8 mouse cellular contexts compared by ENCODE assay signal in genomic region chr7:80387633-80388543, GRCm38 (mm10). TPM values are rescaled to one million over a fixed set of nuclear protein-coding genes. Genes with fewer than 3 reads are reported as not detected.
A peak's percentile ranks its signal among the peaks of the same experiment; 100 is the strongest.
DNase-seq lines count a peak whose midpoint lies in the region; ATAC-seq lines count a peak whose summit lies in the region.

Gene Fes (minus strand): TSS chr7:80387946.

- ATAC-seq in forebrain, embryonic 16.5 days, result 0 out of 2 replicates have a peak, but pooled peaks have one; percentile 10
- ATAC-seq in hematopoietic stem cell, adult 5-6 weeks (replicated peaks in 1 of 2; ENCODE audit: insufficient read depth in 1 of 2, low FRiP score in 2 of 2, low TSS enrichment in 1 of 2, low read depth in 1 of 2, poor library complexity in 2 of 2, severe bottlenecking in 2 of 2), result peak; percentile 55 to 59
- ATAC-seq in limb, embryonic 12.5 days (ENCODE audit: insufficient number of reproducible peaks, insufficient read depth, low FRiP score, low TSS enrichment, low read depth), result 0 out of 2 replicates have a peak, but pooled peaks have one; percentile 29
- ATAC-seq in midbrain, embryonic 11.5 days (ENCODE audit: low FRiP score), result peak; percentile 36

- WGBS in forebrain, embryonic 16.5 days, result 14% methylated on average over 33 of the region's 33 CpGs
- 7% methylated on average over 33 of the region's 33 CpGs for WGBS in limb, embryonic 12.5 days
- 7% methylated on average over 33 of the region's 33 CpGs for WGBS in midbrain, embryonic 11.5 days

- peak; percentile 45 for DNase-seq in urinary bladder, adult 2 months (ENCODE audit: low spot score)
- no peak for DNase-seq in urinary bladder, postnatal 10 days (ENCODE audit: low spot score)
- DNase-seq in midbrain, embryonic 11.5 days (ENCODE audit: low spot score, missing footprints), result peak; percentile 95
- peak; percentile 60 for DNase-seq in testis, postnatal 10 days (ENCODE audit: low spot score)
- no peak for DNase-seq in layer of hippocampus, postnatal 25 days (ENCODE audit: extremely low spot score in 1 of 2, low spot score in 1 of 2)

- H3K9me3 ChIP-seq in forebrain, embryonic 16.5 days (ENCODE audit: control insufficient read depth, low read length), result no peaks in the 10 kb centered on the region
- H3K9me3 ChIP-seq in limb, embryonic 12.5 days, result no peaks in the 10 kb centered on the region
- H3K9me3 ChIP-seq in midbrain, embryonic 11.5 days (ENCODE audit: control insufficient read depth, low read length), result no peaks in the 10 kb centered on the region

- H3K4me1 ChIP-seq in forebrain, embryonic 16.5 days (replicated peaks; ENCODE audit: control insufficient read depth, insufficient read depth, low read length), result peaks cover 5% of the 10 kb centered on the region; the same call in 1 of the 2 replicates
- peaks cover 35% of the 10 kb centered on the region for H3K4me1 ChIP-seq in limb, embryonic 12.5 days (replicated peaks)
- H3K4me1 ChIP-seq in midbrain, embryonic 11.5 days (ENCODE audit: control insufficient read depth, insufficient read depth, low read length), result peaks cover 14% of the 10 kb centered on the region

- H3K9ac ChIP-seq in forebrain, embryonic 16.5 days (replicated peaks; ENCODE audit: low read depth, low read length), result no peak within 1 kb of the TSS
- H3K9ac ChIP-seq in limb, embryonic 12.5 days (replicated peaks), result peak within 1 kb of the TSS; percentile 66
- peak within 1 kb of the TSS; percentile 62 for H3K9ac ChIP-seq in midbrain, embryonic 11.5 days (ENCODE audit: low read length)

- H3K27me3 ChIP-seq in forebrain, embryonic 16.5 days (replicated peaks; ENCODE audit: control insufficient read depth, insufficient read depth, low read length), result peaks cover 7% of the 10 kb centered on the region
- 0 out of 2 replicates have a peak, but pooled peaks cover 3% of the 10 kb centered on the region for H3K27me3 ChIP-seq in limb, embryonic 12.5 days
- peaks cover 3% of the 10 kb centered on the region for H3K27me3 ChIP-seq in midbrain, embryonic 11.5 days (ENCODE audit: control insufficient read depth, insufficient read depth, low read length)

- no peak within 1 kb of the TSS for H3K4me2 ChIP-seq in forebrain, embryonic 16.5 days (ENCODE audit: low read length)
- H3K4me2 ChIP-seq in limb, embryonic 12.5 days, result peak within 1 kb of the TSS; percentile 71
- H3K4me2 ChIP-seq in midbrain, embryonic 11.5 days, result peak within 1 kb of the TSS; percentile 49

- H3K4me3 ChIP-seq in forebrain, embryonic 16.5 days (replicated peaks; ENCODE audit: low read length), result no peak within 1 kb of the TSS
- H3K4me3 ChIP-seq in limb, embryonic 12.5 days (replicated peaks), result peak within 1 kb of the TSS; percentile 39
- H3K4me3 ChIP-seq in midbrain, embryonic 11.5 days (ENCODE audit: low read depth, low read length), result peak within 1 kb of the TSS; percentile 25

- no peak within 1 kb of the TSS for H3K27ac ChIP-seq in forebrain, embryonic 16.5 days (ENCODE audit: low read length)
- peak within 1 kb of the TSS; percentile 86 for H3K27ac ChIP-seq in limb, embryonic 12.5 days
- H3K27ac ChIP-seq in midbrain, embryonic 11.5 days (ENCODE audit: low read depth, low read length), result peak within 1 kb of the TSS; percentile 20

- H3K36me3 ChIP-seq in forebrain, embryonic 16.5 days (ENCODE audit: control insufficient read depth, insufficient read depth), result peaks cover 8% of the 10 kb centered on the region
- H3K36me3 ChIP-seq in limb, embryonic 12.5 days, result peaks cover 39% of the 10 kb centered on the region
- H3K36me3 ChIP-seq in midbrain, embryonic 11.5 days (ENCODE audit: control insufficient read depth, insufficient read depth, low read length), result no peaks in the 10 kb centered on the region

RNA-seq across cellular contexts. Expression of gene Fes, which starts in this region (rescaled TPM):
- polyA plus RNA-seq in urinary bladder, adult 2 months (2012; rRNA removed), result 22.6 and 24.0 TPM in 2 replicates
- polyA plus RNA-seq in forebrain, embryonic 16.5 days (2015; fragmentation: Nextera tagmentation; extraction: Ambion mirVana), result 2.8 and 4.7 TPM in 2 replicates
- 52.5 and 84.0 TPM in 2 replicates for total RNA-seq in hematopoietic stem cell, adult 5-6 weeks (2017)
- 10.2 and 11.0 TPM in 2 replicates for polyA plus RNA-seq in limb, embryonic 12.5 days (2016; fragmentation: Nextera tagmentation; extraction: Ambion mirVana)
- 7.3 and 7.6 TPM in 2 replicates for polyA plus RNA-seq in midbrain, embryonic 11.5 days (2014; fragmentation: Nextera tagmentation; extraction: Ambion mirVana)
- 1 to 10 TPM; 4.2 to 6.1 TPM for total RNA-seq in layer of hippocampus, postnatal 25 days (2021)

Comparison
In these comparisons a context has a peak if more than half of its experiments do, and no peak if none do; other contexts are left out.
1. DNase-seq: peak in urinary bladder, adult 2 months (single experiment), midbrain, embryonic 11.5 days (single experiment) and testis, postnatal 10 days (single experiment); none in urinary bladder, postnatal 10 days (single experiment) and layer of hippocampus, postnatal 25 days (0 of 2).
2. Peak in every context shown above with its lines, with median percentiles within 50 percentile points of each other: ATAC-seq.